Mouse (Mus musculus): ENCODE measurements around the gene Gpr39.

DNA sequence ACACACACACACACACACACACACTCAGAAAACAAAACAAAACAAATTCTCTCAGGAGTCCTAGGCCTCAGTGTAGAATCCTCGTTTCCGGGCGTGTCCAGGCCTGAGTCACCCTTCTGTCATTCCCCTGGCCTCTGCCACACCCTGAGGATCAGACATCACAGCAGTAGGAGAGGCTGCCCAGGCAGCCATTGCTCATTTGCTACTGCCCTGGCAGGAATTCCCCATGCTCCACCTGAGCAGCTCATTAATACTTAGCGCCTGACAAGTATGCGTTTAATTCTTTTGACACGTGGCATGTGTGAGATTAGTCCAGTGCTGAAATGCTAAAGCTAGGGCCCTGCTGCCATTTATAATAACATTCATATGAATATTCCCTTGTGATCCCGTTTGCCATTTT, 25.0 kb downstream of the Gpr39 start:
- TF ChIP-seq MEF2A (IDR thresholded peaks at IDR 0.05; ENCODE audit: extremely low read depth, insufficient replicate concordance, low read depth, low read length, poor library complexity, severe bottlenecking) (no peak), MAFK (IDR thresholded peaks at IDR 0.05; ENCODE audit: borderline replicate concordance, low read depth, low read length) (no peak), POLR2A (IDR thresholded peaks at IDR 0.05; ENCODE audit: control insufficient read depth in 1 of 2, insufficient read depth in 1 of 2, low read depth in 1 of 2, low read length in 2 of 2, poor library complexity in 1 of 2) (no peak), CHD1 (IDR thresholded peaks at IDR 0.05; ENCODE audit: low read depth, low read length) (no peak), POLR2AphosphoS5 (IDR thresholded peaks at IDR 0.05; ENCODE audit: borderline replicate concordance, low read depth, low read length) (no peak), RAD21 (IDR thresholded peaks at IDR 0.05; ENCODE audit: low read depth, low read length) (no peak), CTCF (IDR thresholded peaks at IDR 0.05 in 2 of 3, conservative IDR thresholded peaks at IDR 0.05 in 1 of 3; ENCODE audit: control insufficient read depth in 1 of 3, insufficient read depth in 1 of 3, low read depth in 2 of 3, low read length in 3 of 3, poor library complexity in 1 of 3, severe bottlenecking in 1 of 3) (no peak), TBP (IDR thresholded peaks at IDR 0.05; ENCODE audit: low read depth, low read length) (no peak), RCOR1 (IDR thresholded peaks at IDR 0.05; ENCODE audit: low read depth, low read length) (no peak)

All from MEL (cell line).